Mouse (Mus musculus): ENCODE results near the gene Msx1. TPM values are rescaled to one million over a fixed set of nuclear protein-coding genes. Genes with fewer than 3 reads are reported as not detected.

The Msx1 gene
- polyA plus RNA-seq, 1 experiment from 2014 or later: 73.2 TPM

GRCm38 (mm10) chr5:37796751-37797150 lies 27.6 kb downstream of the Msx1 start:
- peak overlapping the region; percentile 39; the same call in 1 of the 2 replicates for H3K27ac ChIP-seq (replicated peaks; ENCODE audit: low read depth, low read length)
- WGBS: 48% methylated on average over 5 of the region's 5 CpGs

GRCm38 (mm10) chr5:37795691-37796090 lies 28.7 kb downstream of the Msx1 start:
- no peak overlapping the region for H3K9ac ChIP-seq (ENCODE audit: low read depth, low read length)
- WGBS: 79% methylated on average over 6 of the region's 6 CpGs
- no peak overlapping the region for H3K4me3 ChIP-seq (ENCODE audit: low read depth, low read length)
- H3K27ac ChIP-seq (replicated peaks; ENCODE audit: low read depth, low read length): no peak overlapping the region
- H3K9me3 ChIP-seq (ENCODE audit: control insufficient read depth, low read length): no peaks in the 10 kb centered on the region
- H3K36me3 ChIP-seq (ENCODE audit: control insufficient read depth, insufficient read depth, low read length): no peaks in the 10 kb centered on the region
- no peaks in the 10 kb centered on the region for H3K4me1 ChIP-seq (ENCODE audit: control insufficient read depth, insufficient read depth, low read length)
- H3K27me3 ChIP-seq (replicated peaks; ENCODE audit: control insufficient read depth, insufficient read depth, low read length): no peaks in the 10 kb centered on the region
- no peak for ATAC-seq (ENCODE audit: low read depth)
- peak; percentile 46 for DNase-seq (ENCODE audit: low spot score)
- no peak overlapping the region for H3K4me2 ChIP-seq (ENCODE audit: low read depth, low read length)

More at GRCm38 (mm10) chr5:37796751-37797150, 27.6 kb downstream of the Msx1 start:
- Histone ChIP-seq H3K4me3 (ENCODE audit: low read depth, low read length) (no peak overlapping the region), H3K36me3 (ENCODE audit: control insufficient read depth, insufficient read depth, low read length) (no peaks in the 10 kb centered on the region), H3K27me3 (replicated peaks; ENCODE audit: control insufficient read depth, insufficient read depth, low read length) (no peaks in the 10 kb centered on the region), H3K9me3 (ENCODE audit: control insufficient read depth, low read length) (no peaks in the 10 kb centered on the region), H3K9ac (ENCODE audit: low read depth, low read length) (no peak overlapping the region), H3K4me1 (ENCODE audit: control insufficient read depth, insufficient read depth, low read length) (no peaks in the 10 kb centered on the region), H3K4me2 (ENCODE audit: low read depth, low read length) (no peak overlapping the region)
- ATAC-seq (ENCODE audit: low read depth): no peak
- DNase-seq (ENCODE audit: low spot score): no peak

- Histone ChIP-seq H3K27me3 (replicated peaks; ENCODE audit: control insufficient read depth, insufficient read depth, low read length) (no peaks in the 10 kb centered on the region), H3K36me3 (ENCODE audit: control insufficient read depth, insufficient read depth, low read length) (no peaks in the 10 kb centered on the region), H3K27ac (replicated peaks; ENCODE audit: low read depth, low read length) (no peak overlapping the region), H3K4me3 (ENCODE audit: low read depth, low read length) (no peak overlapping the region), H3K4me2 (ENCODE audit: low read depth, low read length) (no peak overlapping the region), H3K4me1 (ENCODE audit: control insufficient read depth, insufficient read depth, low read length) (no peaks in the 10 kb centered on the region), H3K9me3 (ENCODE audit: control insufficient read depth, low read length) (no peaks in the 10 kb centered on the region), H3K9ac (ENCODE audit: low read depth, low read length) (no peak overlapping the region)
- WGBS: 55% methylated on average over 5 of the region's 5 CpGs
- ATAC-seq (ENCODE audit: low read depth) (no peak), DNase-seq (ENCODE audit: low spot score) (no peak)
Observed at GRCm38 (mm10) chr5:37792154-37792553, 32.2 kb downstream of the Msx1 start.

GRCm38 (mm10) chr5:37784847-37785391 lies 39.5 kb downstream of the Msx1 start:
- peak; percentile 61 for DNase-seq (ENCODE audit: low spot score)
- Histone ChIP-seq H3K9me3 (ENCODE audit: control insufficient read depth, low read length) (no peaks in the 10 kb centered on the region), H3K4me1 (ENCODE audit: control insufficient read depth, insufficient read depth, low read length) (no peaks in the 10 kb centered on the region), H3K36me3 (ENCODE audit: control insufficient read depth, insufficient read depth, low read length) (no peaks in the 10 kb centered on the region), H3K27me3 (replicated peaks; ENCODE audit: control insufficient read depth, insufficient read depth, low read length) (no peaks in the 10 kb centered on the region), H3K4me3 (ENCODE audit: low read depth, low read length) (no peak overlapping the region), H3K4me2 (ENCODE audit: low read depth, low read length) (no peak overlapping the region), H3K9ac (ENCODE audit: low read depth, low read length) (no peak overlapping the region), H3K27ac (replicated peaks; ENCODE audit: low read depth, low read length) (no peak overlapping the region)
- peak; percentile 63 for ATAC-seq (ENCODE audit: low read depth)
- 57% methylated on average over 9 of the region's 9 CpGs for WGBS

GRCm38 (mm10) chr5:37783306-37783705 lies 41.1 kb downstream of the Msx1 start:
- 38% methylated on average over 8 of the region's 8 CpGs for WGBS
- Histone ChIP-seq H3K27me3 (replicated peaks; ENCODE audit: control insufficient read depth, insufficient read depth, low read length) (no peaks in the 10 kb centered on the region), H3K27ac (replicated peaks; ENCODE audit: low read depth, low read length) (no peak overlapping the region), H3K36me3 (ENCODE audit: control insufficient read depth, insufficient read depth, low read length) (no peaks in the 10 kb centered on the region), H3K4me3 (ENCODE audit: low read depth, low read length) (no peak overlapping the region), H3K4me1 (ENCODE audit: control insufficient read depth, insufficient read depth, low read length) (no peaks in the 10 kb centered on the region), H3K9ac (ENCODE audit: low read depth, low read length) (no peak overlapping the region), H3K9me3 (ENCODE audit: control insufficient read depth, low read length) (no peaks in the 10 kb centered on the region), H3K4me2 (ENCODE audit: low read depth, low read length) (no peak overlapping the region)
- no peak; the same call in 1 of the 2 replicates for ATAC-seq (ENCODE audit: low read depth)
- DNase-seq (ENCODE audit: low spot score): peak; percentile 61

GRCm38 (mm10) chr5:37775681-37776080 lies 48.7 kb downstream of the Msx1 start:
- DNase-seq (ENCODE audit: low spot score): no peak
- H3K27ac ChIP-seq (replicated peaks; ENCODE audit: low read depth, low read length): no peak overlapping the region
- no peak for ATAC-seq (ENCODE audit: low read depth)
- H3K36me3 ChIP-seq (ENCODE audit: control insufficient read depth, insufficient read depth, low read length): no peaks in the 10 kb centered on the region
- H3K4me2 ChIP-seq (ENCODE audit: low read depth, low read length): no peak overlapping the region
- no peak overlapping the region for H3K9ac ChIP-seq (ENCODE audit: low read depth, low read length)
- no peaks in the 10 kb centered on the region for H3K9me3 ChIP-seq (ENCODE audit: control insufficient read depth, low read length)
- H3K27me3 ChIP-seq (replicated peaks; ENCODE audit: control insufficient read depth, insufficient read depth, low read length): no peaks in the 10 kb centered on the region
- H3K4me3 ChIP-seq (ENCODE audit: low read depth, low read length): no peak overlapping the region
- peaks cover 4% of the 10 kb centered on the region; the same call in 1 of the 2 replicates for H3K4me1 ChIP-seq (ENCODE audit: control insufficient read depth, insufficient read depth, low read length)
- WGBS: 33% methylated on average over 5 of the region's 5 CpGs

- no peak overlapping the region for H3K4me3 ChIP-seq (ENCODE audit: low read depth, low read length)
- H3K4me1 ChIP-seq (ENCODE audit: control insufficient read depth, insufficient read depth, low read length): peaks cover 12% of the 10 kb centered on the region
- H3K36me3 ChIP-seq (ENCODE audit: control insufficient read depth, insufficient read depth, low read length): no peaks in the 10 kb centered on the region
- ATAC-seq (ENCODE audit: low read depth): no peak
- no peak overlapping the region for H3K27ac ChIP-seq (replicated peaks; ENCODE audit: low read depth, low read length)
- DNase-seq (ENCODE audit: low spot score): no peak
- no peak overlapping the region for H3K4me2 ChIP-seq (ENCODE audit: low read depth, low read length)
- 50% methylated on average over 4 of the region's 4 CpGs for WGBS
- H3K9me3 ChIP-seq (ENCODE audit: control insufficient read depth, low read length): no peaks in the 10 kb centered on the region
- H3K27me3 ChIP-seq (replicated peaks; ENCODE audit: control insufficient read depth, insufficient read depth, low read length): no peaks in the 10 kb centered on the region
- no peak overlapping the region for H3K9ac ChIP-seq (ENCODE audit: low read depth, low read length)
Observed at GRCm38 (mm10) chr5:37774011-37774410, 50.4 kb downstream of the Msx1 start.

GRCm38 (mm10) chr5:37770870-37771269 lies 53.5 kb downstream of the Msx1 start:
- 47% methylated on average over 6 of the region's 6 CpGs for WGBS
- peaks cover 22% of the 10 kb centered on the region for H3K4me1 ChIP-seq (ENCODE audit: control insufficient read depth, insufficient read depth, low read length)
- no peak overlapping the region; the same call in 1 of the 2 replicates for H3K27ac ChIP-seq (replicated peaks; ENCODE audit: low read depth, low read length)
- no peak overlapping the region for H3K4me2 ChIP-seq (ENCODE audit: low read depth, low read length)
- H3K27me3 ChIP-seq (replicated peaks; ENCODE audit: control insufficient read depth, insufficient read depth, low read length): no peaks in the 10 kb centered on the region
- no peaks in the 10 kb centered on the region for H3K36me3 ChIP-seq (ENCODE audit: control insufficient read depth, insufficient read depth, low read length)
- DNase-seq (ENCODE audit: low spot score) (no peak), ATAC-seq (ENCODE audit: low read depth) (no peak)
- H3K9me3 ChIP-seq (ENCODE audit: control insufficient read depth, low read length): no peaks in the 10 kb centered on the region
- no peak overlapping the region for H3K4me3 ChIP-seq (ENCODE audit: low read depth, low read length)
- H3K9ac ChIP-seq (ENCODE audit: low read depth, low read length): no peak overlapping the region
